Mouse (Mus musculus) cerebellum, adult 2 months (tissue): ENCODE data around the gene Szt2. TPM values are rescaled to one million over a fixed set of nuclear protein-coding genes. Genes with fewer than 3 reads are reported as not detected.

ENCODE experiments used
- DNase-seq, 2 experiments: peaks; one replicate each; pipeline ENCODE4 v3.0.0; 2021
- H3K27ac ChIP-seq: fragments of 200-500 bp; 2 replicates; pipeline ENCODE4 v1.5.1; 2012; ENCODE audit warnings: low read length, control low read depth, inconsistent platforms; ENCODE audit not compliant: insufficient read depth
- H3K27me3 ChIP-seq: fragments of 200-500 bp; 2 replicates; pipeline ENCODE4 v1.6.1; 2012; ENCODE audit warnings: inconsistent platforms, mild to moderate bottlenecking, low read length, moderate library complexity; ENCODE audit not compliant: control insufficient read depth, insufficient read depth
- H3K4me1 ChIP-seq: fragments of 200-500 bp; 2 replicates; pipeline ENCODE4 v1.6.1; 2011; ENCODE audit warnings: low read length; ENCODE audit not compliant: control insufficient read depth, insufficient read depth
- H3K4me3 ChIP-seq: fragments of 200-500 bp; replicated peaks from 2 replicates; pipeline ENCODE3; 2011; ENCODE audit warnings: mild to moderate bottlenecking, low read depth, low read length, control low read depth; ENCODE audit not compliant: insufficient read depth
- CTCF ChIP-seq: fragments of 200-500 bp; IDR thresholded peaks from 2 replicates; pipeline ENCODE4 v1.5.1; 2011; ENCODE audit warnings: low read depth, mild to moderate bottlenecking, control low read depth, low read length, moderate library complexity, borderline replicate concordance; ENCODE audit not compliant: insufficient read depth
- POLR2A ChIP-seq: fragments of 200-500 bp; IDR thresholded peaks from 2 replicates; pipeline ENCODE4 v1.6.1; 2011; ENCODE audit warnings: low read length, control low read depth, borderline replicate concordance; ENCODE audit not compliant: insufficient read depth
- WGBS: fragments of 180-500 bp; shearing (Covaris S2); methylation state at CpG from one replicate; pipeline ENCODE4 v1.1.7; 2018; 5-methylcytosine and 5-hydroxymethylcytosine counted together
- polyA plus RNA-seq: library from polyadenylated mRNA; depleted of rRNA; stranded (reverse); fragments of >200 nt; gene quantifications from 2 replicates; pipeline ENCODE4 v1.2.3, GENCODE M21; 2012

Szt2 gene
- polyA plus RNA-seq, 1 experiment = 38.0 TPM

GRCm38 (mm10) chr4:118417112-118417797, 8.2 kb upstream of the Szt2 start:
- 89% methylated on average over 13 of the region's 13 CpGs for WGBS
- Histone ChIP-seq H3K27ac (peak overlapping the region; percentile 77; the same call in 1 of the 2 replicates), H3K4me1 (no peaks in the 10 kb centered on the region), H3K4me3 (no peak overlapping the region), H3K27me3 (no peaks in the 10 kb centered on the region)
- TF ChIP-seq CTCF (no peak), POLR2A (no peak)
- no peak for DNase-seq

DNA sequence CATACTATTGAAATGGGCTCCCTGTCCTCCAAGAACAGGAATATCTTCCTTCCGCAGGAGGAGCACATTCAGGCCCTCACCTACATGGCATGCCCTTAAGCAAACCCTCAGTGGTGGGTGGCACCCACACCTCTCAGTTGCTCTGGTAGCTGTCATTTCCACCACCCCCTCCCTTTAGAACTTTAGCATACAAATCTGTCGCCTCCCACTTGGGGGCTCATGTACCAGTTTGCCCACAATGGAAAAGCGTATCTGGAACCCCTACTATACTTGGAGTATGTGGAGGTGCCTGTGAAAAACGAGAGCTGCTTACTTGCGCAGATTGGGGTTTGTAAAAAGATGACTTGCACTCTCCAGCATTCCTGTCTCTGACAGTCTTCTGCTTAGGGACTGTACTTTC, 7.3 kb upstream of the Szt2 start:
- no peak for TF ChIP-seq CTCF
- TF ChIP-seq POLR2A = no peak
- Histone ChIP-seq H3K4me1 (no peaks in the 10 kb centered on the region), H3K27me3 (no peaks in the 10 kb centered on the region), H3K4me3 (no peak overlapping the region), H3K27ac (no peak overlapping the region)
- 92% methylated on average over 5 of the region's 5 CpGs for WGBS
- DNase-seq = no peak

GRCm38 (mm10) chr4:118415779-118416178, 6.7 kb upstream of the Szt2 start:
- WGBS = 65% methylated on average over 2 of the region's 2 CpGs
- no peak for DNase-seq
- Histone ChIP-seq H3K4me3 (no peak overlapping the region), H3K27me3 (no peaks in the 10 kb centered on the region), H3K27ac (no peak overlapping the region), H3K4me1 (no peaks in the 10 kb centered on the region)
- TF ChIP-seq CTCF (no peak), POLR2A (no peak)

DNA sequence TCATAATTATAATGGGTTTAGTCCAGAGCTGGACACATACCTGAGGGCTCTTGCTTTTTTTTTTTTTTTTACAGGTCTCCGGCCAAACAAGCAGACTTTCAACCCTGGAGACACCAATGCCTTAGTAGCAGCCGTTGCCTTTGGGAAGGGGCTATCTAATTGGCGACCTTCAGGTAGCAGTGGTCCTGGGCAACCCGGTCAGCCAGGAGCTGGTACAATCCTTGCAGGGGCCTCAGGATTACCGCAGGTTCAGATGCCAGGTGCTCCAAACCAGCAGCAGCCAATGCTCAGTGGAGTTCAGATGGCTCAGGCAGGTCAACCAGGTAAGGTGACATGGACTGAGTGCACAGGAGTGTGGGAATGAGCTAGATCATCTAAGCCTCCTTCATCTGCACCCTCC, 4.5 kb upstream of the Szt2 start:
- no peak overlapping the region for H3K27ac ChIP-seq
- WGBS = 95% methylated on average over 5 of the region's 5 CpGs

GRCm38 (mm10) chr4:118410871-118411270, 1.8 kb upstream of the Szt2 start:
- H3K4me3 ChIP-seq = no peak overlapping the region
- peaks cover 4% of the 10 kb centered on the region; the same call in 1 of the 2 replicates for H3K4me1 ChIP-seq
- WGBS = 79% methylated on average over 5 of the region's 5 CpGs
- H3K27me3 ChIP-seq = no peaks in the 10 kb centered on the region
- no peak for DNase-seq
- H3K27ac ChIP-seq = no peak overlapping the region
- TF ChIP-seq POLR2A = no peak
- TF ChIP-seq CTCF = no peak

More for the DNA sequence above, 4.5 kb upstream of the Szt2 start:
- H3K4me1 ChIP-seq = no peaks in the 10 kb centered on the region; the same call in 1 of the 2 replicates
- H3K27me3 ChIP-seq = no peaks in the 10 kb centered on the region
- TF ChIP-seq POLR2A = no peak
- DNase-seq = peak; percentile 52 to 64
- H3K4me3 ChIP-seq = no peak overlapping the region

DNA sequence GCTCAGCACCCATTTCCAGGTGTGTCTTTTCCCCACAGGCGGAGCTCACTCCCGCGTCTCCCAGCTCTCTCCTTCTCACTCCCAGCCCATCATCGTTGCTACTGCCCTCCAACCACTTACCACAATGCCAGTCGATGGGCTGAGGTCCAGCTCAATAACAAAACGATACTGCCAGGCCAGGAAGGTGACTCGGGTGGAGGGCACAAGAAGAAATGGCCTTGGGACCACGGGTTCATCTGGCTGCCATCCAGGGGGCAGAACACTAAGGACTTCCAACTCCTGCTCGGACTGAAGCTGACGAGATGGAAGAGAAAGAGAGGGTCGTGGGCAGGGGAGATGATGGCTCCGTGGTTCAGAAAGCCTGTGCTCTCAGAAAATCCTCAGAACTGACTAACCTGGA, 6.4 kb downstream of the Szt2 start:
- Histone ChIP-seq H3K27ac (no peak overlapping the region), H3K4me1 (no peaks in the 10 kb centered on the region), H3K4me3 (no peak overlapping the region), H3K27me3 (no peaks in the 10 kb centered on the region)
- no peak for DNase-seq
- 88% methylated on average over 12 of the region's 12 CpGs for WGBS
- TF ChIP-seq POLR2A (no peak), CTCF (no peak)

DNA sequence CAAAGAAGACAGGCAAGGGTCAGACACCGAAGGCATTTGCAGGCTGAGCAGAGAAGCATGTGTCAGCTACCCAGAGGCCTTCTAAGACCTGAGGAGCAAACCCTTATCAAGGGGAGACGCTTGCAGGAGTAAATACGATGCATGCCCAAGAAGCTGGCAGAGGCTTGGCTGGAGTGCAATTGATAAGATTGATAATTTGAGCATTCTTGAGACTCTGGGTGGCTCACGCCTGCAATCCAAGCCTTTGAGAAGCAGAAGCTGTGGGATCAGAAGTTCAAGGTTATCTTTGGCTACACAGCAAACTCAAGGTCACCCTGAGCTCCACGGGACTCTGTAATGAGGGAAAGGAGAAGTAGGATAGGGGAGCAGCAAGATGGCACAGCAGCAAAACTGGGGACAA, 7.2 kb downstream of the Szt2 start:
- 96% methylated on average over 5 of the region's 5 CpGs for WGBS
- Histone ChIP-seq H3K4me1 (no peaks in the 10 kb centered on the region), H3K4me3 (no peak overlapping the region), H3K27ac (no peak overlapping the region), H3K27me3 (no peaks in the 10 kb centered on the region)
- TF ChIP-seq POLR2A = no peak
- TF ChIP-seq CTCF = no peak
- no peak for DNase-seq

DNA sequence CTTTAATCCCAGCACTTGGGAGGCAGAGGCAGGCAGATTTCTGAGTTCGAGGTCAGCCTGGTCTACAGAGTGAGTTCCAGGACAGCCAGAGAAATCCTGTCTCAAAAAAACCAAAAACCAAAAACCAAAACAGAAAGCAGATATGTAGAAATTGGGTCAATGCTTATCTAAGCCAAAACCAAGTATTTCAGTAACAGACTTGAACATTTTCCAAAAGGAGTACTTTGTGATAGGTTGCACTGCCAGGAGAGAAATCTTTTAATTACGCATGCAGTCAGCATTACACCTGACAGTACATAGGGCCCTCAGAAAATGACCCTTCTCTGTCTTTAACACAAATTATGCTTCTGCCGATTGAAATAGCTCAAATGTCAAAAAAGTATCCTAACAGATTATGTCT, 7.7 kb downstream of the Szt2 start:
- Histone ChIP-seq H3K4me1 (no peaks in the 10 kb centered on the region), H3K27ac (no peak overlapping the region), H3K4me3 (no peak overlapping the region), H3K27me3 (no peaks in the 10 kb centered on the region)
- TF ChIP-seq POLR2A = no peak
- 91% methylated on average over 3 of the region's 3 CpGs for whole genome bisulfite sequencing
- no peak for DNase-seq

GRCm38 (mm10) chr4:118398400-118398799, 10.7 kb downstream of the Szt2 start:
- no peak for TF ChIP-seq CTCF
- H3K4me3 ChIP-seq = no peak overlapping the region
- DNase-seq = no peak
- H3K27me3 ChIP-seq = no peaks in the 10 kb centered on the region
- H3K27ac ChIP-seq = no peak overlapping the region
- 96% methylated on average over 6 of the region's 6 CpGs for WGBS
- no peaks in the 10 kb centered on the region for H3K4me1 ChIP-seq
